Mouse (Mus musculus) brain, embryonic 14.5 days (tissue): ENCODE data around the gene Dpysl5. TPM values are rescaled to one million over a fixed set of nuclear protein-coding genes. Genes with fewer than 3 reads are reported as not detected.
"Not testable (repeated sequence)": the region's sequence is repeated elsewhere in the genome, so short reads cannot be mapped to it uniquely, and the experiment has no call there.

Experiments
- DNase-seq: peaks from one replicate; pipeline ENCODE4 v3.0.0-alpha.2; 2011; ENCODE audit warnings: low read depth
- CTCF ChIP-seq: fragments of 200-500 bp; IDR thresholded peaks from 2 replicates; pipeline ENCODE4 v1.5.1; 2012; ENCODE audit warnings: inconsistent platforms, mild to moderate bottlenecking, moderate library complexity, borderline replicate concordance; ENCODE audit not compliant: insufficient read depth, insufficient read length; ENCODE audit errors: extremely low read depth
- POLR2A ChIP-seq: fragments of 200-500 bp; IDR thresholded peaks from 2 replicates; pipeline ENCODE4 v1.6.1; 2012; ENCODE audit warnings: mild to moderate bottlenecking, inconsistent platforms, borderline replicate concordance; ENCODE audit not compliant: poor library complexity, insufficient read depth, insufficient read length, severe bottlenecking; ENCODE audit errors: extremely low read depth
- polyA plus RNA-seq: library from polyadenylated mRNA; depleted of rRNA; stranded (reverse); fragments of >200 nt; gene quantifications from 2 replicates; pipeline ENCODE4 v1.2.3, GENCODE M21; 2012

The Dpysl5 gene
- polyA plus RNA-seq, 1 experiment, result 444 TPM

- TF ChIP-seq CTCF (no peak), POLR2A (no peak)
- no peak for DNase-seq
Observed at GRCm38 (mm10) chr5:30676800-30677199, 34.6 kb upstream of the Dpysl5 start.

- DNase-seq, result not testable (repeated sequence)
Observed at GRCm38 (mm10) chr5:30678069-30678468, 33.3 kb upstream of the Dpysl5 start.

- no peak for DNase-seq
- TF ChIP-seq CTCF (no peak), POLR2A (no peak)
Observed at GRCm38 (mm10) chr5:30678722-30679296, 32.6 kb upstream of the Dpysl5 start.

GRCm38 (mm10) chr5:30679593-30679992 lies 31.8 kb upstream of the Dpysl5 start:
- no peak for DNase-seq
- TF ChIP-seq CTCF (no peak), POLR2A (no peak)

- TF ChIP-seq CTCF (no peak), POLR2A (no peak)
- DNase-seq, result no peak
Observed at GRCm38 (mm10) chr5:30681970-30682369, 29.4 kb upstream of the Dpysl5 start.

- DNase-seq, result peak; percentile 14
- peak; percentile 27; the same call in 1 of the 2 replicates for TF ChIP-seq CTCF
- no peak for TF ChIP-seq POLR2A
Observed at GRCm38 (mm10) chr5:30682967-30683600, 28.3 kb upstream of the Dpysl5 start.

- DNase-seq, result no peak
- peak; percentile 27; the same call in 1 of the 2 replicates for TF ChIP-seq CTCF
- no peak for TF ChIP-seq POLR2A
Observed at GRCm38 (mm10) chr5:30683993-30684392, 27.4 kb upstream of the Dpysl5 start.

- peak; percentile 66 for DNase-seq
Observed at GRCm38 (mm10) chr5:30686781-30687180, 24.6 kb upstream of the Dpysl5 start.

GRCm38 (mm10) chr5:30700361-30701000 lies 10.9 kb upstream of the Dpysl5 start:
- no peak for DNase-seq
- TF ChIP-seq POLR2A, result no peak

More at GRCm38 (mm10) chr5:30686781-30687180, 24.6 kb upstream of the Dpysl5 start:
- TF ChIP-seq POLR2A, result no peak
- TF ChIP-seq CTCF, result peak; percentile 65; the same call in 1 of the 2 replicates

- DNase-seq, result not testable (repeated sequence)
Observed at GRCm38 (mm10) chr5:30701373-30701772, 10.0 kb upstream of the Dpysl5 start.

- TF ChIP-seq POLR2A (no peak), CTCF (no peak)
- DNase-seq, result no peak
Observed at GRCm38 (mm10) chr5:30701866-30702265, 9.5 kb upstream of the Dpysl5 start.

GRCm38 (mm10) chr5:30709744-30710383 lies 1.5 kb upstream of the Dpysl5 start:
- no peak for TF ChIP-seq POLR2A
- TF ChIP-seq CTCF, result peak; percentile 87
- DNase-seq, result peak; percentile 93
